Mouse (Mus musculus) Patski (cell line): ENCODE data around the gene Ano1. TPM values are rescaled to one million over a fixed set of nuclear protein-coding genes. Genes with fewer than 3 reads are reported as not detected.

Experiments used
- ATAC-seq: fragments of 100-300 bp; one replicate; pipeline ENCODE4 v1.8.0; 2021
- CTCF ChIA-PET: fragments of 350-600 bp; sonication (Branson Sonifier 250); formaldehyde crosslinking; loops from one replicate; lab custom pipeline; 2022; ENCODE audit warnings: inconsistent platforms; lab: Charles Lee
- POLR2A ChIA-PET: fragments of 350-600 bp; sonication (Branson Sonifier 250); formaldehyde crosslinking; loops from one replicate; lab custom pipeline; 2022; ENCODE audit warnings: antibody characterized with exemption, inconsistent platforms; lab: Charles Lee
- DNase-seq: peaks from one replicate; pipeline ENCODE4 v3.0.0-alpha.2; 2011; ENCODE audit warnings: low read depth, low spot score
- H3K27me3 ChIP-seq: fragments of 371-371 bp; one replicate; pipeline ENCODE4 v1.5.1; 2021
- CTCF ChIP-seq: fragments of 100-300 bp; IDR thresholded peaks from one replicate; pipeline ENCODE4 v1.5.1; 2021
- in situ Hi-C: fragments of 300-500 bp; cut with MboI; formaldehyde crosslinking; loops from 3 replicates; pipeline ENCODE4 v1.11.1; 2018; ENCODE audit warnings: low pct_unique_long_range_greater_than_20kb, mixed read lengths
- polyA plus RNA-seq: library from polyadenylated mRNA; unstranded; gene quantifications from one replicate; pipeline ENCODE4 v1.2.3, GENCODE M21; 2021

The Ano1 gene
- polyA plus RNA-seq, 1 experiment from 2014 or later: 0.49 TPM

- in situ Hi-C loops: no loop called here
- TF ChIP-seq CTCF: no peak
- ATAC-seq (no peak), DNase-seq (no peak)
- POLR2A ChIA-PET: interaction anchor here (0.6 to 1.7 kb wide), 2 partner anchors 10 to 55 kb away, joined by 3 to 4 read pairs; no protein-coding TSS in a partner anchor
- CTCF ChIA-PET: no interaction called here
- H3K27me3 ChIP-seq: no peaks in the 10 kb centered on the region
Observed at GRCm38 (mm10) chr7:144604735-144605134, 147.0 kb downstream of the Ano1 start.

GRCm38 (mm10) chr7:144604291-144604690, 147.5 kb downstream of the Ano1 start:
- in situ Hi-C loops: no loop called here
- no peak for DNase-seq
- CTCF ChIA-PET: interaction anchor here (2.2 kb wide), 1 partner anchor 8 kb away, joined by 7 read pairs; no protein-coding TSS in a partner anchor
- H3K27me3 ChIP-seq: no peaks in the 10 kb centered on the region
- ATAC-seq: no peak
- TF ChIP-seq CTCF: no peak
- POLR2A ChIA-PET: interaction anchor here (0.6 to 1.7 kb wide), 2 partner anchors 10 to 56 kb away, joined by 3 to 4 read pairs; no protein-coding TSS in a partner anchor

DNA sequence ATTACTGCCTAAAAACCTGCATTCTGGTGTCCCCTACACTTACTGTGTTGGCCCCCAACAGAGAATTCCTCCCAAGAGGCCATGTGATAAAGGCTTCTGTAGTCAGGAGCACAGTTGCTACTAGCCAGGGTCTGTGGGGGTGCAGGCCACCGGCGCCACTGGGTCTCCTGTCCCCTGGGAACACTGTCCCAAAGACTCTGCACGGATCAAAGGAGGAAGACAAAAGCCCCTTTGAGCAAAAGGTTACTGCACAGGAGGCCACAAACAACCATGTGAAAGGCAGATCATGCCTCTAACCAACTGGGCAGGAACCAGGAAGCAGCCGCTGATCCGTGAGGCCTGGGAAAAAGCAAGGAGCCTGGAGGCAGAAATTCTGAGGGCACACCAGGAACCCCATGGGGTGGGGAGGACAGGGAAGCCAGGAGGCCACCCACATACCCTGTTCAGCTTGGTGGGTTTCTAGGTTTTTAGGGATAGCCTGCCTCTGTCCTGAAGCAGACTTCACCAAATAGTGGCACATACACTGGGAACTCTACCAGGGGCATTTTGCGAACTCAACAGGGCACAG, 151.4 kb downstream of the Ano1 start:
- DNase-seq (no peak), ATAC-seq (no peak)
- ChIA-PET CTCF (interaction anchor here (0.6 to 2.6 kb wide), 2 partner anchors 12 to 13 kb away, joined by 3 to 9 read pairs; no protein-coding TSS in a partner anchor), POLR2A (no interaction called here)
- in situ Hi-C loops: no loop called here
- no peak for TF ChIP-seq CTCF
- no peaks in the 10 kb centered on the region for H3K27me3 ChIP-seq

- TF ChIP-seq CTCF: no peak
- no peaks in the 10 kb centered on the region for H3K27me3 ChIP-seq
- ATAC-seq (no peak), DNase-seq (no peak)
- CTCF ChIA-PET: interaction anchor here (0.9 to 6.3 kb wide), 5 partner anchors 10 to 193 kb away, joined by 3 to 56 read pairs (median 9); partner anchors contain the start of gene Ano1
- in situ Hi-C loops: loop anchor here (5.0 kb wide), 1 partner anchor 188 kb away; no protein-coding TSS in a partner anchor
- POLR2A ChIA-PET: no interaction called here
Observed at GRCm38 (mm10) chr7:144589508-144589907, 162.3 kb downstream of the Ano1 start.

DNA sequence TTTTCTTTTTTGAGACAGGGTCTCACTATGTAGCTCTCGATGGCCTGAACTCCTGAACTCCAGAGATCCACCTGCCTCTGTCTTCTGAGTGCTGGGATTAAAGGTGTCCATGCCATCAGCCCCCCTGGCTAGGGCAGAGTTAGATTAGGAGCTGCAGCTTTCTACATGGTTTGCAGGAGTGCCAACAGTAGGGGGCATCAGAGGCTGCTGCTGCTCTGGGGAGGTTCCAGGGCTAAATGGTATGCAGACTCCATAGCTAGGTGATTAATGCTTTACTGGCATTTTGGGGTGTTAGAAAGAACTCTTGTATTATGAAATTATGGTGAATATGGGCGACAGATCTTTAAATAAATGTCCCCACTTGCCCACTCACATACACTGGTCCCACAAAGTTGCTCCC, 164.5 kb downstream of the Ano1 start:
- ChIA-PET POLR2A (no interaction called here), CTCF (interaction anchor here (0.5 to 6.3 kb wide), 32 partner anchors 13 to 314 kb away, joined by 3 to 56 read pairs (median 4); partner anchors contain the start of gene Fgf15)
- no peak for TF ChIP-seq CTCF
- DNase-seq (no peak), ATAC-seq (no peak)
- in situ Hi-C loops: loop anchor here (5.0 kb wide), 1 partner anchor 190 kb away; no protein-coding TSS in a partner anchor
- no peaks in the 10 kb centered on the region for H3K27me3 ChIP-seq

DNA sequence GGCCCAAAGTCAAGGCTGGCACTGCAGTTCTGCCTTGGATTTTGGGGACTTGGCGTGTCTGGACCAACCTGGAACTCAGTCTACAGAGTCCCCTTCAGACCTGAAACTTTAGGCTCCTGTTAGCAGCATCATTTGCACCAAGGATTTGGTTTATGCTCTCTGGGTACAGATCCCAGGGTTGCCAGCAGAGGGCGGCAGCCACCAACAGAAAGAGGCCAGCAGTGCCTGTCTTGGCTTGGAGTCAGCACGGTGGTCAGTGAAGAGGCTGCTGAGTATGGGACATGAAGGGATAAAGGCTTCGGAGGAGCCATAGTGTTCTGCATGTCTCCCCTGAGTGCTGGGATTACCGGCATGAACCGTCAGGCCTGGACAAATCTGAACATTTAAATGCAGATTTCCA, 166.1 kb downstream of the Ano1 start:
- ChIA-PET POLR2A (interaction anchor here (1.2 kb wide), 1 partner anchor 189 kb away, joined by 4 read pairs; no protein-coding TSS in a partner anchor), CTCF (interaction anchor here (1.0 to 6.3 kb wide), 9 partner anchors 10 to 314 kb away, joined by 3 to 56 read pairs (median 5); partner anchors contain the start of gene Fgf15)
- no peak for TF ChIP-seq CTCF
- in situ Hi-C loops: loop anchor here (5.0 kb wide), 1 partner anchor 192 kb away; no protein-coding TSS in a partner anchor
- no peak for DNase-seq
- no peak for ATAC-seq
- H3K27me3 ChIP-seq: no peaks in the 10 kb centered on the region

DNA sequence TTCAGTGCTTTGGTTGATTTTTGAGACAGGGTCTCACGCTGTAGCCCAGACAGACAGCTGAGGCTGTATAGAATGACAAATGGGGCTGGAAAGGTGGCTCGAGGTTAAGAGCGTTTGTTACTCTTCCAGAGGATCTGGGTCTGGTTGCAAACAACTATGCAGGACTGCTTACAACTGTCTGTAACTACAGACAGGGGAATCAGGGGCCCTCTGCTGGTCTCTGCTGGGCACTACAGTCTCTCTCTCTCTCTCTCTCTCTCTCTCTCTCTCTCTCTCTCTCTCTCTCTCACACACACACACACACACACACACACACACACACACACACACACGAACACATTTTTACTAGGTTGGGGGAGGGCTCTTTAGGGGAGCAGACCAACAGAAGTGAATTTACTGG, 168.2 kb downstream of the Ano1 start:
- TF ChIP-seq CTCF: no peak
- ATAC-seq (no peak), DNase-seq (no peak)
- no peaks in the 10 kb centered on the region for H3K27me3 ChIP-seq
- in situ Hi-C loops: loop anchor here (5.0 kb wide), 4 partner anchors 61 to 361 kb away; partner anchors contain the start of genes Cttn and Fgf15
- POLR2A ChIA-PET: interaction anchor here (0.8 to 1.4 kb wide), 2 partner anchors 12 to 29 kb away, joined by 3 read pairs; no protein-coding TSS in a partner anchor
- CTCF ChIA-PET: interaction anchor here (0.9 to 1.7 kb wide), 5 partner anchors 40 to 323 kb away, joined by 3 to 6 read pairs (median 4); no protein-coding TSS in a partner anchor

GRCm38 (mm10) chr7:144582284-144582980, 169.3 kb downstream of the Ano1 start, which contains the start of gene Fadd:
Fadd (minus strand) TSS chr7:144582463.
- ChIA-PET POLR2A (interaction anchor here (0.6 to 1.7 kb wide), 7 partner anchors 14 to 113 kb away, joined by 3 to 5 read pairs (median 3); no protein-coding TSS in a partner anchor), CTCF (interaction anchor here (0.7 to 1.5 kb wide), 8 partner anchors 14 to 217 kb away, joined by 3 to 4 read pairs (median 3); no protein-coding TSS in a partner anchor)
- TF ChIP-seq CTCF: no peak
- in situ Hi-C loops: loop anchor here (5.0 kb wide), 4 partner anchors 60 to 360 kb away; partner anchors contain the start of genes Cttn and Fgf15
- ATAC-seq: peak; percentile 52
- DNase-seq: no peak
- no peaks in the 10 kb centered on the region for H3K27me3 ChIP-seq

DNA sequence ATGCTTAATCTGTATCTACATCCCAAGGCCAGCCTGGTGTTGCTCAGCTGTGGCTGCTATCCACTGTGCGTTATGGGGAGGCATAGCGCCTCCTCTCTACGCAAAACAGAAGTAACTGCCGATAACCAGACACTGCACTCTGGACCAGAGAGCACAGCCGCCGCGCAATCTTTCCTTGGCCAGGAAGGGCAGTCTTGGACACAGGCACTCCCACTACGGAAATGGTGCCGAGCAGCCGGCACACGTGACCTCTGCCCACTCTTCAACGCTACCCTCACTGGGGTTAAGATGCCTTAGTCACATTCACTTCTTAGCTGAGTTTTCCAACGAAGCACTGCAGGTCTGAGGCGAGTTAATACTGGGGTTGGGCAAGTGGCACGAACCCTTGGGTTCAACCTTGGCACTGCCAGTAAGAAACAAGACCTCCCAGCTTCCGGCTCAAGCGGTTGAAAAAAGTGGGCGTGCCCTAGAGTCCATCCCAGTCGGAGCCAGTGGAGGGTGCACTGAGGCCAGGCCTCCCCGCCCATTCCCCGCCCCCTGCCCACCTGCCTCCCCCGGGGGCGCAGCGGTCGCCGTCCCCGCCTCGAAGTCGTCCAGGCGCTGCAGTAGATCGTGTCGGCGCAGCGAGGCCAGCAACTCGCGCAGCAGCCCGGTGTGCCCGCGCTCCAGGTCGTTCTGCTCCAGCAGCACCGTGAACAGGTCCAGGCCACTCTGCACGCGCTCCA, 170.1 kb downstream of the Ano1 start:
- H3K27me3 ChIP-seq: no peaks in the 10 kb centered on the region
- in situ Hi-C loops: loop anchor here (5.0 kb wide), 4 partner anchors 59 to 359 kb away; partner anchors contain the start of genes Cttn and Fgf15
- ChIA-PET POLR2A (interaction anchor here (0.6 to 1.7 kb wide), 7 partner anchors 13 to 112 kb away, joined by 3 to 5 read pairs (median 3); no protein-coding TSS in a partner anchor), CTCF (interaction anchor here (0.8 to 2.0 kb wide), 8 partner anchors 12 to 112 kb away, joined by 3 to 6 read pairs (median 4); no protein-coding TSS in a partner anchor)
- no peak for TF ChIP-seq CTCF
- no peak for DNase-seq
- peak; percentile 78 for ATAC-seq
